Mouse (Mus musculus): ENCODE measurements at regions not wholly inside any gene's neighbourhood (a gene's known extent, or its start where the extent isn't known, plus 50 kb on each side); places are given as distances from the start of the nearest gene placed in this dataset.

GRCm38 (mm10) chr2:131672646-131673045 lies 110.6 kb upstream of the Adra1d start:
- H3K27ac ChIP-seq (ENCODE audit: low read depth, low read length) = no peak overlapping the region
- no peaks in the 10 kb centered on the region for H3K36me3 ChIP-seq (ENCODE audit: control insufficient read depth, insufficient read depth, low read length)
- H3K4me1 ChIP-seq (ENCODE audit: control insufficient read depth, insufficient read depth, low read length) = no peaks in the 10 kb centered on the region
- no peak overlapping the region for H3K4me3 ChIP-seq (ENCODE audit: low read length)
- no peak overlapping the region for H3K9ac ChIP-seq (ENCODE audit: low read depth, low read length)
- H3K4me2 ChIP-seq (replicated peaks; ENCODE audit: low read depth, low read length) = no peak overlapping the region
- H3K27me3 ChIP-seq (ENCODE audit: control insufficient read depth, insufficient read depth, low read length) = no peaks in the 10 kb centered on the region
- no peak for ATAC-seq (ENCODE audit: low FRiP score, low TSS enrichment)
- 89% methylated on average over 1 of the region's 1 CpGs for WGBS
- H3K9me3 ChIP-seq (ENCODE audit: control insufficient read depth, low read length) = no peaks in the 10 kb centered on the region

GRCm38 (mm10) chr2:131672223-131672622 lies 110.1 kb upstream of the Adra1d start:
- Histone ChIP-seq H3K4me2 (replicated peaks; ENCODE audit: low read depth, low read length) (no peak overlapping the region), H3K4me3 (ENCODE audit: low read length) (no peak overlapping the region), H3K27ac (ENCODE audit: low read depth, low read length) (no peak overlapping the region), H3K9me3 (ENCODE audit: control insufficient read depth, low read length) (no peaks in the 10 kb centered on the region), H3K36me3 (ENCODE audit: control insufficient read depth, insufficient read depth, low read length) (no peaks in the 10 kb centered on the region), H3K9ac (ENCODE audit: low read depth, low read length) (no peak overlapping the region), H3K27me3 (ENCODE audit: control insufficient read depth, insufficient read depth, low read length) (no peaks in the 10 kb centered on the region), H3K4me1 (ENCODE audit: control insufficient read depth, insufficient read depth, low read length) (no peaks in the 10 kb centered on the region)
- WGBS = 65% methylated on average over 1 of the region's 1 CpGs
- no peak for ATAC-seq (ENCODE audit: low FRiP score, low TSS enrichment)

DNA sequence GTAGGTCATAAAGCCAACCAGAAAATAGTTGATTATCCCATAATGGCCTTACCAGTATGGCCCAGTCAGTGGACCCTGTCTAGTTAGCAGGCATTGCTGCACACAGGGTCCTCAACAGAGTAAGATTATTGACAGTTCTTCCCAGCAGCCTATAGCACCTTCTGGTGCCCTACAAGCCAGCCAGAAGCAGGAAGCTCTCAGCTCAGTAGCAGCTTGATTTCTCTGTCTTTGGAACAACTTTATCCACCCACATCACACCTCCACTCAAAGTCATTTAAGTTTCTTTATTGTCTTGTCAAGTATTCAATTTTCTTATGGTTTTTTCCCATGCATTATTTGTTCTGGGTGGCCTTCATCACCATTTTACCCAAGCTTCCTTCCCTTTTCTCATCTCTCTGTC lies 108.8 kb upstream of the Adra1d start:
- Histone ChIP-seq H3K9ac (ENCODE audit: low read depth, low read length) (no peak overlapping the region), H3K4me2 (replicated peaks; ENCODE audit: low read depth, low read length) (no peak overlapping the region), H3K9me3 (ENCODE audit: control insufficient read depth, low read length) (no peaks in the 10 kb centered on the region), H3K27me3 (ENCODE audit: control insufficient read depth, insufficient read depth, low read length) (no peaks in the 10 kb centered on the region), H3K36me3 (ENCODE audit: control insufficient read depth, insufficient read depth, low read length) (no peaks in the 10 kb centered on the region), H3K4me3 (ENCODE audit: low read length) (no peak overlapping the region), H3K27ac (ENCODE audit: low read depth, low read length) (no peak overlapping the region), H3K4me1 (ENCODE audit: control insufficient read depth, insufficient read depth, low read length) (no peaks in the 10 kb centered on the region)
- ATAC-seq (ENCODE audit: low FRiP score, low TSS enrichment) = no peak

DNA sequence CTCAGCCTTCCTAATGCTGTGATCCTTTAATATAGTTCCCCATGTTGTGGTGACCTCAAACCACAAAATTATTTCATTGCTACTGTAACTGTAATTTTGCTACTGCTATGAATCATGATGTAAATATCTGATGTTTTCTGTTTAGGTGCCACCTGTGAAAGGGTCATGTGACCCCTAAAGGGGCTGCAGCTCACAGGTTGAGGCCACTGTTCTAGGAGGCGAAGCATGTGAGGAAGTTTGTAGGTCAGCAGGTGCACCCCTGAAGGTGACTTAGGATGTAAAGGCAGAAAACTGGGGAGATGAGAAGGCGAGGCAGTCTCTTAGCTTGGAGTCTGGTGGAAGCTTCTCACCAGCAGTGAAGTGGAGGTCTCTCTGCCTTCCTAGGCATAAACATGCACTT lies 105.8 kb upstream of the Adra1d start:
- H3K9ac ChIP-seq (ENCODE audit: low read depth, low read length) = no peak overlapping the region
- no peaks in the 10 kb centered on the region for H3K9me3 ChIP-seq (ENCODE audit: control insufficient read depth, low read length)

DNA sequence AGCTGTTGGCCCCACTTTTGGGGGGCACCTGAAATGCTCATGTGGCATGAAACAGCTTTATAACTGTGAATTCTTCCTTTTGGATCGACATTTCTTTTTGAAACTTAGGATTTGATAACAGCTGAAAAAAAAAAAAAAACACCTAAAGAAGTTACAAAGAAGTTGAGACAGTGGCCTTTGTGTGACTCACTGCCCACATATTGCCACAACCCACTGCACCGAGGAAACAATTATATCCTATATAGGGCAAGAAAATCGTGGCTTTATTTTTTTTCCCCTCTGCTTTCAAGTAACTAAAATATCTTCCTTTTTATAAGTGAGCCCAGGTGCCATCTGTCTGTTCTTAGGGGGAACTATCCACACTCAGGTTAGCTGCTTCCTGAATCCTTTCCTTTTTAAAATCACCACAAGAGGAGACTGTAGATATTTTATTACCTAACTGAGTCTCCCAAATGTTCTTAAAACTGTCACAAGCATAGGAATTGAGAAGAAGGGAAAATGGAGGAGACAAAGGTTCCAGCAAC lies 104.8 kb upstream of the Adra1d start:
- H3K4me1 ChIP-seq (ENCODE audit: control insufficient read depth, insufficient read depth, low read length) = no peaks in the 10 kb centered on the region
- H3K27me3 ChIP-seq (ENCODE audit: control insufficient read depth, insufficient read depth, low read length) = no peaks in the 10 kb centered on the region
- H3K4me3 ChIP-seq (ENCODE audit: low read length) = no peak overlapping the region
- no peaks in the 10 kb centered on the region for H3K36me3 ChIP-seq (ENCODE audit: control insufficient read depth, insufficient read depth, low read length)
- H3K27ac ChIP-seq (ENCODE audit: low read depth, low read length) = no peak overlapping the region
- no peaks in the 10 kb centered on the region for H3K9me3 ChIP-seq (ENCODE audit: control insufficient read depth, low read length)
- 78% methylated on average over 3 of the region's 3 CpGs for WGBS
- H3K9ac ChIP-seq (ENCODE audit: low read depth, low read length) = no peak overlapping the region
- no peak overlapping the region for H3K4me2 ChIP-seq (replicated peaks; ENCODE audit: low read depth, low read length)
- ATAC-seq (ENCODE audit: low FRiP score, low TSS enrichment) = no peak

More for the DNA sequence above, 105.8 kb upstream of the Adra1d start:
- no peak for ATAC-seq (ENCODE audit: low FRiP score, low TSS enrichment)
- 78% methylated on average over 2 of the region's 2 CpGs for WGBS
- Histone ChIP-seq H3K4me1 (ENCODE audit: control insufficient read depth, insufficient read depth, low read length) (no peaks in the 10 kb centered on the region), H3K27ac (ENCODE audit: low read depth, low read length) (no peak overlapping the region), H3K27me3 (ENCODE audit: control insufficient read depth, insufficient read depth, low read length) (no peaks in the 10 kb centered on the region), H3K4me3 (ENCODE audit: low read length) (no peak overlapping the region), H3K36me3 (ENCODE audit: control insufficient read depth, insufficient read depth, low read length) (no peaks in the 10 kb centered on the region), H3K4me2 (replicated peaks; ENCODE audit: low read depth, low read length) (no peak overlapping the region)

GRCm38 (mm10) chr2:131664575-131664974 lies 102.5 kb upstream of the Adra1d start:
- no peak for ATAC-seq (ENCODE audit: low FRiP score, low TSS enrichment)

GRCm38 (mm10) chr2:131663199-131663809 lies 101.2 kb upstream of the Adra1d start:
- Histone ChIP-seq H3K4me2 (replicated peaks; ENCODE audit: low read depth, low read length) (no peak overlapping the region), H3K36me3 (ENCODE audit: control insufficient read depth, insufficient read depth, low read length) (no peaks in the 10 kb centered on the region), H3K27me3 (ENCODE audit: control insufficient read depth, insufficient read depth, low read length) (no peaks in the 10 kb centered on the region), H3K4me1 (ENCODE audit: control insufficient read depth, insufficient read depth, low read length) (no peaks in the 10 kb centered on the region), H3K9ac (ENCODE audit: low read depth, low read length) (no peak overlapping the region), H3K9me3 (ENCODE audit: control insufficient read depth, low read length) (no peaks in the 10 kb centered on the region), H3K27ac (ENCODE audit: low read depth, low read length) (no peak overlapping the region), H3K4me3 (ENCODE audit: low read length) (no peak overlapping the region)
- WGBS = 56% methylated on average over 8 of the region's 8 CpGs
- ATAC-seq (ENCODE audit: low FRiP score, low TSS enrichment) = no peak

More at GRCm38 (mm10) chr2:131664575-131664974, 102.5 kb upstream of the Adra1d start:
- 91% methylated on average over 3 of the region's 3 CpGs for WGBS
- Histone ChIP-seq H3K9me3 (ENCODE audit: control insufficient read depth, low read length) (no peaks in the 10 kb centered on the region), H3K4me3 (ENCODE audit: low read length) (no peak overlapping the region), H3K4me1 (ENCODE audit: control insufficient read depth, insufficient read depth, low read length) (no peaks in the 10 kb centered on the region), H3K27me3 (ENCODE audit: control insufficient read depth, insufficient read depth, low read length) (no peaks in the 10 kb centered on the region), H3K27ac (ENCODE audit: low read depth, low read length) (no peak overlapping the region), H3K4me2 (replicated peaks; ENCODE audit: low read depth, low read length) (no peak overlapping the region), H3K9ac (ENCODE audit: low read depth, low read length) (no peak overlapping the region), H3K36me3 (ENCODE audit: control insufficient read depth, insufficient read depth, low read length) (no peaks in the 10 kb centered on the region)

DNA sequence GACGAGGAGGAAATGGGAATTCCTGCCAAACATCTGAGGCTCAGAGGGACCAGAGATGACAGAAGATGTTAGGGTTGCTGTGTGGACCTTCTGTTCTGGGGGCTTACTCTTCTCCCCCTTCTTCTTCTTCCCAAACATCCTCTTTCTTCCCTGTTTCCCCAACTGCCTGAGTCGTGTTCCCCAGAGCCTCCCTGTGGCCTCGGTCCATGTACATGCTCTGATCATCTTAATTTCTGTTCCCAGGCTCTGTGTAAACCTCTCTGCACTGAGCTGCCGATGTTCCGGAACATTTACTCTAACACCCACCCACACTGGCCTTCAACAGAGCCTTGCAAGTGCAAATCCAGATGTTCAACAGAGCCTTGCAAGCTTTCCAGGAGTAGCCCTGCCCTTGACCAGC lies 90.1 kb upstream of the Adra1d start:
- peak; percentile 78; the same call in 1 of the 2 replicates for ATAC-seq (ENCODE audit: low FRiP score, low TSS enrichment)
- Histone ChIP-seq H3K27me3 (ENCODE audit: control insufficient read depth, insufficient read depth, low read length) (no peaks in the 10 kb centered on the region), H3K36me3 (ENCODE audit: control insufficient read depth, insufficient read depth, low read length) (no peaks in the 10 kb centered on the region), H3K9ac (ENCODE audit: low read depth, low read length) (no peak overlapping the region), H3K27ac (ENCODE audit: low read depth, low read length) (no peak overlapping the region), H3K4me1 (ENCODE audit: control insufficient read depth, insufficient read depth, low read length) (peaks cover 18% of the 10 kb centered on the region), H3K4me3 (ENCODE audit: low read length) (no peak overlapping the region), H3K4me2 (replicated peaks; ENCODE audit: low read depth, low read length) (no peak overlapping the region), H3K9me3 (ENCODE audit: control insufficient read depth, low read length) (no peaks in the 10 kb centered on the region)
- WGBS = 35% methylated on average over 5 of the region's 5 CpGs

DNA sequence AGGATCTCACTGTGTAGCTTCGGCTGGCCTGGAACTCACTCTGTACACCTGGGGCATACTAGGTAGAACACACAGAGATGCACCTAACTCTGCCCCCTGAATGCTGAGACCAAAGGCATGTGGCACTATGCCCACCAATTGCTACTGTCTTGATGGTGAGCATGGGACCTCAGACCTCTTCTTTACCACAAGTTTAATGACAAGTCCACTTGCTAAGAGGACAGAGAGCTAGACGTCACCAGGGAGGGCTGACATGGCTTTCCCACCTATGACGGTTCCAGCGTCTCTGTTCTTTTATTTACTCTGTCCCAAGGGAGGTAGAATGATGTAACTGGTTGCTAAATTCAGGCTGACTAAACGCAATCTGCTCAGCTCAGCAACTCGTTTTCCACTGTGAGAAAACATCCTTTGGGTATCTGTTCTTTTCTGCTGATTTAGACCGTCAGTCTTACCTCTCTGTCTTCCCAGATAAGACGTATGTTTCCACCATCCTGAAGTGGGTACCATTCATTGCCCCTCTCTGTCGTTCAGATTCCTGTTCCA lies 88.6 kb upstream of the Adra1d start:
- no peaks in the 10 kb centered on the region for H3K27me3 ChIP-seq (ENCODE audit: control insufficient read depth, insufficient read depth, low read length)
- H3K9ac ChIP-seq (ENCODE audit: low read depth, low read length) = no peak overlapping the region
- H3K36me3 ChIP-seq (ENCODE audit: control insufficient read depth, insufficient read depth, low read length) = no peaks in the 10 kb centered on the region
- no peak overlapping the region for H3K4me3 ChIP-seq (ENCODE audit: low read length)
- no peak overlapping the region for H3K4me2 ChIP-seq (replicated peaks; ENCODE audit: low read depth, low read length)
- WGBS = 80% methylated on average over 9 of the region's 9 CpGs
- no peak for ATAC-seq (ENCODE audit: low FRiP score, low TSS enrichment)
- H3K27ac ChIP-seq (ENCODE audit: low read depth, low read length) = no peak overlapping the region
- peaks cover 17% of the 10 kb centered on the region for H3K4me1 ChIP-seq (ENCODE audit: control insufficient read depth, insufficient read depth, low read length)
- H3K9me3 ChIP-seq (ENCODE audit: control insufficient read depth, low read length) = no peaks in the 10 kb centered on the region

Data from kidney, embryonic 14.5 days (tissue).